Mouse (Mus musculus): ENCODE measurements around the gene Rrn3. TPM values are rescaled to one million over a fixed set of nuclear protein-coding genes. Genes with fewer than 3 reads are reported as not detected.
"Not testable (repeated sequence)": the region's sequence is repeated elsewhere in the genome, so short reads cannot be mapped to it uniquely, and the experiment has no call there.

Gene Rrn3
- total RNA-seq, 1 experiment, result 147 TPM

DNA sequence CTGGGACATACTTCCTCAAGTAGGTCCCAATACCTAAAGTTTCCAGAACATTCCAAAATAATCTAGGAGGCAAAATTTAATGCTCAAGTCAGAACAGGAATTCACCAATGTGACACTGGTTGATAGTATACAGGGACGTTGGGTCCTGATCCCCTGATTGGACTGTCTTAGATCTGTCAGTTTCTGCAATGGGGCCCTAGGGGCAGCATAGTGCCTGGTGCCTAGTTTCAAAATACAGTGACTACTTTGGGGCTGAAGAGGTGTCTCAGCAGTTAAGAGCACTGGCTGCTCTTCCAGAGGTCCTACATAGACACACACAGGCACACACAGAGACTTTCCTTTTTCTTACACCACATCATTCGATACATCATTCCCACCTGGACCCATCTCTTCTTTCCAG lies 39.7 kb upstream of the Rrn3 start:
- no peaks in the 10 kb centered on the region for H3K36me3 ChIP-seq (ENCODE audit: control insufficient read depth, insufficient read depth, low read length, poor library complexity, severe bottlenecking)

DNA sequence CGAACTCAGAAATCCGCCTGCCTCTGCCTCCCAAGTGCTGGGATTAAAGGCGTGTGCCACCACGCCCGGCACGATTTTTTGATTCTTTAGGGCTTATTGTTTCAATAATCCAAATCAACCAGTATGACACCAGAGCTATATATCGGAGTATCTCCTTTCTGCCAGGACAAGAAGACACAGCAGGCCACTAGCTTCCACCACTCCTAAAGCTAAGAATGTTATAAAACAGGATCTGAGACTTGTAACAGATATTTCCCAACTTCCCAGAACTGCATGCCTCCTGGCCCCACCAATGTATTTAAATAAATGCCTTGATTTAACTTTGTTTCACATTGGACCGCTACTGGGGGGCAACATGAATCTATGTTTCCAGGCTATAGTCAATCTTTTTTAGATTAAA lies 32.8 kb upstream of the Rrn3 start:
- Histone ChIP-seq H3K9ac (ENCODE audit: insufficient read depth, low read depth, low read length, poor library complexity, severe bottlenecking) (no peak overlapping the region; the same call in 1 of the 2 replicates), H3K4me3 (ENCODE audit: insufficient read depth in 1 of 2, low read depth in 1 of 2, low read length in 2 of 2, poor library complexity in 1 of 2, severe bottlenecking in 1 of 2) (no peak overlapping the region), H3K9me3 (ENCODE audit: control insufficient read depth, insufficient read depth, low read depth, low read length) (peaks cover 2% of the 10 kb centered on the region; the same call in 1 of the 2 replicates), H3K36me3 (ENCODE audit: control insufficient read depth, insufficient read depth, low read length, poor library complexity, severe bottlenecking) (no peaks in the 10 kb centered on the region), H3K4me1 (ENCODE audit: control insufficient read depth in 2 of 2, insufficient read depth in 2 of 2, low read length in 2 of 2, poor library complexity in 1 of 2) (peaks cover 13 to 16% of the 10 kb centered on the region in 2 experiments), H3K27ac (ENCODE audit: insufficient read depth, low read depth, low read length, poor library complexity, severe bottlenecking) (peak overlapping the region; percentile 88)
- in situ Hi-C loops (cut with MboI; ENCODE audit: low sequenced_read_pairs in 2 of 2, unreplicated experiment in 2 of 2), result no loop called here
- TF ChIP-seq MAFK (IDR thresholded peaks at IDR 0.05; ENCODE audit: insufficient read depth, low read depth, low read length) (no peak), ZC3H11A (IDR thresholded peaks at IDR 0.05; ENCODE audit: borderline replicate concordance, low read depth, low read length) (no peak), ZNF384 (IDR thresholded peaks at IDR 0.05; ENCODE audit: low read depth, low read length) (no peak), CHD2 (IDR thresholded peaks at IDR 0.05; ENCODE audit: low read depth, low read length) (no peak), HCFC1 (IDR thresholded peaks at IDR 0.05; ENCODE audit: borderline replicate concordance, insufficient read depth, low read length) (no peak)
- no peak for DNase-seq (ENCODE audit: low read depth, low spot score)

More for the DNA sequence above, 39.7 kb upstream of the Rrn3 start:
- no peak overlapping the region for H3K4me3 ChIP-seq (ENCODE audit: insufficient read depth in 1 of 2, low read depth in 1 of 2, low read length in 2 of 2, poor library complexity in 1 of 2, severe bottlenecking in 1 of 2)
- no peak overlapping the region; the same call in 1 of the 2 replicates for H3K9ac ChIP-seq (ENCODE audit: insufficient read depth, low read depth, low read length, poor library complexity, severe bottlenecking)
- in situ Hi-C loops (cut with MboI; ENCODE audit: low sequenced_read_pairs in 2 of 2, unreplicated experiment in 2 of 2), result no loop called here
- TF ChIP-seq MAFK (IDR thresholded peaks at IDR 0.05; ENCODE audit: insufficient read depth, low read depth, low read length) (no peak), CHD2 (IDR thresholded peaks at IDR 0.05; ENCODE audit: low read depth, low read length) (no peak), ZNF384 (IDR thresholded peaks at IDR 0.05; ENCODE audit: low read depth, low read length) (no peak)
- DNase-seq (ENCODE audit: low read depth, low spot score), result no peak
- peaks cover 12 to 24% of the 10 kb centered on the region in 2 experiments for H3K4me1 ChIP-seq (ENCODE audit: control insufficient read depth in 2 of 2, insufficient read depth in 2 of 2, low read length in 2 of 2, poor library complexity in 1 of 2)
- H3K27ac ChIP-seq (ENCODE audit: insufficient read depth, low read depth, low read length, poor library complexity, severe bottlenecking), result peak overlapping the region; percentile 51; the same call in 1 of the 2 replicates
- no peaks in the 10 kb centered on the region for H3K9me3 ChIP-seq (ENCODE audit: control insufficient read depth, insufficient read depth, low read depth, low read length)

DNA sequence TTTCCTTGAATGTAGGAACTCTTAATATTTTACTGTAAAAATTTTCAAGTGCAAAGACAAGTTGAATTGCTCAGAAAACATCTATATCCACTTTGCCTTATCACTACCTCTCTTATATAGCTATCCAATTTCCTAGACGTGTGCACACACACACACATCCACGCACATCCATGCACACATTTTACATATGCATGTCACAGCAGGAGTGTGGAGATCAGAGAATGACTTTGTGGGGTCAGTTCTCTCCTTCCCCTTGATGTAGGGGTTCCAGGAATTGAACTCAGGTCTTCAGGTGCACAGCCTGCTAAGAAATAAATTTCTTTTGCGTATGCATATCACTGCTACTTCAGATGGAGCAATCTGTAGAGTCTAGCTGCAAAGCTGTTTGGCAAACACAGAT lies 32.4 kb upstream of the Rrn3 start:
- peak overlapping the region; percentile 90 for H3K27ac ChIP-seq (ENCODE audit: insufficient read depth, low read depth, low read length, poor library complexity, severe bottlenecking)
- peak overlapping the region; percentile 27; the same call in 1 of the 2 replicates for H3K9ac ChIP-seq (ENCODE audit: insufficient read depth, low read depth, low read length, poor library complexity, severe bottlenecking)
- peaks cover 2% of the 10 kb centered on the region; the same call in 1 of the 2 replicates for H3K9me3 ChIP-seq (ENCODE audit: control insufficient read depth, insufficient read depth, low read depth, low read length)
- TF ChIP-seq CHD2 (IDR thresholded peaks at IDR 0.05; ENCODE audit: low read depth, low read length) (0 out of 2 replicates have a peak, but pooled peaks have one; percentile 56), ZNF384 (IDR thresholded peaks at IDR 0.05; ENCODE audit: low read depth, low read length) (no peak), HCFC1 (IDR thresholded peaks at IDR 0.05; ENCODE audit: borderline replicate concordance, insufficient read depth, low read length) (no peak)
- H3K4me3 ChIP-seq (ENCODE audit: insufficient read depth in 1 of 2, low read depth in 1 of 2, low read length in 2 of 2, poor library complexity in 1 of 2, severe bottlenecking in 1 of 2), result no peak overlapping the region
- H3K36me3 ChIP-seq (ENCODE audit: control insufficient read depth, insufficient read depth, low read length, poor library complexity, severe bottlenecking), result no peaks in the 10 kb centered on the region
- in situ Hi-C loops (cut with MboI; ENCODE audit: low sequenced_read_pairs in 2 of 2, unreplicated experiment in 2 of 2), result no loop called here
- peaks cover 13% of the 10 kb centered on the region in 2 experiments for H3K4me1 ChIP-seq (ENCODE audit: control insufficient read depth in 2 of 2, insufficient read depth in 2 of 2, low read length in 2 of 2, poor library complexity in 1 of 2)
- no peak for DNase-seq (ENCODE audit: low read depth, low spot score)

DNA sequence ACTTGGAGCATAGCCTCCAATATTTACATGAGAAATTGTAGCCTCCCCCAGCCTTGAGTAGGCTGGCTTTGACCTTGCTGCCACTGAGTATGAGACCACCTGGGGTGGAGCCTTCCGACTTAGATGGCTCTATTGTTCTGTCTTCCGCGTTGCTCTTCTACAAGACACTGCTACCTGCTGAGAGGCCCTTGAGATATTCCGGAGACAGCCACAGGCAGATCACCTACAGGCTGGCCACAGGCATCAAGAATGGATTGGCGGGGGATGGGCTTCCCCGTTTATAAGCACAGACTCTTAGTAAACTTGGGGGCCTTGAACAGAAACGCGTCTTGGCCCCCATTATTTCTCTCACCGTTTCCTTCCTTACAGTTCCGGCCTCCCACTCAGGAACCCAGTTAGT lies 31.7 kb upstream of the Rrn3 start:
- H3K9ac ChIP-seq (ENCODE audit: insufficient read depth, low read depth, low read length, poor library complexity, severe bottlenecking), result peak overlapping the region; percentile 66
- in situ Hi-C loops (cut with MboI; ENCODE audit: low sequenced_read_pairs in 2 of 2, unreplicated experiment in 2 of 2); H3K9me3 ChIP-seq (ENCODE audit: control insufficient read depth, insufficient read depth, low read depth, low read length); H3K36me3 ChIP-seq (ENCODE audit: control insufficient read depth, insufficient read depth, low read length, poor library complexity, severe bottlenecking): not testable (repeated sequence)
- peaks cover 12 to 13% of the 10 kb centered on the region in 2 experiments for H3K4me1 ChIP-seq (ENCODE audit: control insufficient read depth in 2 of 2, insufficient read depth in 2 of 2, low read length in 2 of 2, poor library complexity in 1 of 2)
- DNase-seq (ENCODE audit: low read depth, low spot score), result peak; percentile 81
- TF ChIP-seq CHD2 (IDR thresholded peaks at IDR 0.05; ENCODE audit: low read depth, low read length), result peak; percentile 80
- H3K27ac ChIP-seq (ENCODE audit: insufficient read depth, low read depth, low read length, poor library complexity, severe bottlenecking), result peak overlapping the region; percentile 99
- H3K4me3 ChIP-seq (ENCODE audit: insufficient read depth in 1 of 2, low read depth in 1 of 2, low read length in 2 of 2, poor library complexity in 1 of 2, severe bottlenecking in 1 of 2), result 0 out of 4 replicates have a peak overlapping the region, but pooled peaks of 1 of the 2 experiments have one; percentile 11

DNA sequence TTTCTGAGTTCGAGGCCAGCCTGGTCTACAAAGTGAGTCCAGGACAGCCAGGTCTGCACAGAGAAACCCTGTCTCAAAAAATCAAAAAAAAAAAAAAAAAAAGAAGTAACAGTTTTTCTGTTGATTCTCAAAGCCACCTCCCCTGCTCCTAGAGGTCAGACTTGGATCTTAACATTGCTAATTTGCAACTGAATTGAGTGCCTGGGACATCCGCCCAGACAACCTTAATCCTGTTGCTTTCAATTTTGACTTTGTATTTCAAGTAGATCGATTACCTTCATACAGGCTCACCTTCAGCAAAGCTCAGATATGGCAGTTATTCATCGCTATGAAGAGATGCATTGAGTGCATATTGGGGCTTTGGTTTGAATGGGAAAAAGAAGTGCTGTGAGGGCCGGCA lies 31.2 kb upstream of the Rrn3 start:
- TF ChIP-seq ZC3H11A (IDR thresholded peaks at IDR 0.05; ENCODE audit: borderline replicate concordance, low read depth, low read length) (no peak), ZNF384 (IDR thresholded peaks at IDR 0.05; ENCODE audit: low read depth, low read length) (peak; percentile 90)
- peak overlapping the region; percentile 75 for H3K9ac ChIP-seq (ENCODE audit: insufficient read depth, low read depth, low read length, poor library complexity, severe bottlenecking)
- peaks cover 4% of the 10 kb centered on the region; the same call in 1 of the 2 replicates for H3K9me3 ChIP-seq (ENCODE audit: control insufficient read depth, insufficient read depth, low read depth, low read length)
- DNase-seq (ENCODE audit: low read depth, low spot score), result peak; percentile 51
- in situ Hi-C loops (cut with MboI; ENCODE audit: low sequenced_read_pairs in 2 of 2, unreplicated experiment in 2 of 2), result no loop called here
- H3K36me3 ChIP-seq (ENCODE audit: control insufficient read depth, insufficient read depth, low read length, poor library complexity, severe bottlenecking), result no peaks in the 10 kb centered on the region
- peak overlapping the region; percentile 99 for H3K27ac ChIP-seq (ENCODE audit: insufficient read depth, low read depth, low read length, poor library complexity, severe bottlenecking)
- peak overlapping the region; percentile 18 to 20; a peak in 3 of 4 replicates for H3K4me3 ChIP-seq (ENCODE audit: insufficient read depth in 1 of 2, low read depth in 1 of 2, low read length in 2 of 2, poor library complexity in 1 of 2, severe bottlenecking in 1 of 2)
- peaks cover 9 to 12% of the 10 kb centered on the region in 2 experiments for H3K4me1 ChIP-seq (ENCODE audit: control insufficient read depth in 2 of 2, insufficient read depth in 2 of 2, low read length in 2 of 2, poor library complexity in 1 of 2)
